Mouse (Mus musculus) thymus, adult 2 months (tissue): Measurements from ENCODE around the gene C1s1. TPM values are rescaled to one million over a fixed set of nuclear protein-coding genes. Genes with fewer than 3 reads are reported as not detected.

Experiments
- DNase-seq: peaks from one replicate; pipeline ENCODE4 v3.0.0; 2021
- H3K27ac ChIP-seq: fragments of 200-500 bp; 2 replicates; pipeline ENCODE4 v1.5.1; 2012; ENCODE audit warnings: low read length, control low read depth; ENCODE audit not compliant: control insufficient read depth, insufficient read depth
- H3K27me3 ChIP-seq: fragments of 200-500 bp; 2 replicates; pipeline ENCODE4 v1.6.1; 2012; ENCODE audit warnings: mild to moderate bottlenecking, low read length, moderate library complexity, mixed read lengths; ENCODE audit not compliant: control insufficient read depth, insufficient read depth
- H3K36me3 ChIP-seq: fragments of 200-500 bp; 2 replicates; pipeline ENCODE4 v1.6.1; 2012; ENCODE audit warnings: mild to moderate bottlenecking, low read length, moderate library complexity; ENCODE audit not compliant: control insufficient read depth, insufficient read depth
- H3K4me1 ChIP-seq: fragments of 200-500 bp; replicated peaks from 2 replicates; pipeline ENCODE4 v1.6.1; 2012; ENCODE audit warnings: low read length; ENCODE audit not compliant: control insufficient read depth, insufficient read depth
- H3K4me3 ChIP-seq: fragments of 200-500 bp; 2 replicates; pipeline ENCODE4 v1.5.1; 2012; ENCODE audit warnings: mild to moderate bottlenecking, low read length, control low read depth, moderate library complexity; ENCODE audit not compliant: control insufficient read depth, insufficient read depth
- CTCF ChIP-seq: fragments of 200-500 bp; IDR thresholded peaks from 2 replicates; pipeline ENCODE4 v1.5.1; 2012; ENCODE audit warnings: mild to moderate bottlenecking, control low read depth, low read length, moderate library complexity, borderline replicate concordance; ENCODE audit not compliant: control insufficient read depth, poor library complexity, insufficient read depth; ENCODE audit errors: extremely low read depth
- POLR2A ChIP-seq: fragments of 200-500 bp; IDR thresholded peaks from 2 replicates; pipeline ENCODE4 v1.6.1; 2012; ENCODE audit warnings: mild to moderate bottlenecking, low read length, control low read depth, moderate library complexity; ENCODE audit not compliant: control insufficient read depth, poor library complexity, insufficient read depth; ENCODE audit errors: extremely low read depth
- WGBS: fragments of 180-500 bp; shearing (Covaris S2); methylation state at CpG from one replicate; pipeline ENCODE4 v1.1.7; 2018; 5-methylcytosine and 5-hydroxymethylcytosine counted together
- polyA plus RNA-seq: library from polyadenylated mRNA; depleted of rRNA; stranded (reverse); fragments of >200 nt; gene quantifications from 2 replicates; pipeline ENCODE4 v1.2.3, GENCODE M21; 2012

C1s1 gene
- polyA plus RNA-seq, 1 experiment: 26.8 TPM

DNA sequence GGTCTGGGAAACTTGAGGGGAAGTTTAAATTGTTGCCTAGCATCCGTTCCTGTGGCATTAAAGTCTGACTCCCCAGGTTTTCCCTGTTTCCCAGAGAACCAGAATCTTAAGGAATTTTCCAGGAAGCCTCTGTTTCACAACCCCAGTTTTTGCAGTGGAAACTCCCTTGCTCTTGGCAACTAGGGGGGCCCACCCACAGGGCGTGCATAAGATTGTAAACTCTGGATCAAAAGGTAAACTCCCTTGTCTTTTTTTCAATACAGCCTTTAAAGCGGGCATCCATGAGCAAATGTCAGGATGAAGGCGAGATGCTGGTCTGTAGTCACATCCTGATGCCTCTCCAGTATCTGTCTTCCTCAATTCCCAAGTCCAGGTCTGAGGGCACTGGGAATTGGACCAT is 40.7 kb downstream of the C1s1 start:
- Histone ChIP-seq H3K36me3 (no peaks in the 10 kb centered on the region), H3K4me3 (no peak overlapping the region), H3K27me3 (no peaks in the 10 kb centered on the region), H3K27ac (no peak overlapping the region), H3K4me1 (peaks cover 2% of the 10 kb centered on the region; the same call in 1 of the 2 replicates)
- WGBS: 91% methylated on average over 4 of the region's 4 CpGs
- no peak for DNase-seq
- TF ChIP-seq CTCF (no peak), POLR2A (no peak)

DNA sequence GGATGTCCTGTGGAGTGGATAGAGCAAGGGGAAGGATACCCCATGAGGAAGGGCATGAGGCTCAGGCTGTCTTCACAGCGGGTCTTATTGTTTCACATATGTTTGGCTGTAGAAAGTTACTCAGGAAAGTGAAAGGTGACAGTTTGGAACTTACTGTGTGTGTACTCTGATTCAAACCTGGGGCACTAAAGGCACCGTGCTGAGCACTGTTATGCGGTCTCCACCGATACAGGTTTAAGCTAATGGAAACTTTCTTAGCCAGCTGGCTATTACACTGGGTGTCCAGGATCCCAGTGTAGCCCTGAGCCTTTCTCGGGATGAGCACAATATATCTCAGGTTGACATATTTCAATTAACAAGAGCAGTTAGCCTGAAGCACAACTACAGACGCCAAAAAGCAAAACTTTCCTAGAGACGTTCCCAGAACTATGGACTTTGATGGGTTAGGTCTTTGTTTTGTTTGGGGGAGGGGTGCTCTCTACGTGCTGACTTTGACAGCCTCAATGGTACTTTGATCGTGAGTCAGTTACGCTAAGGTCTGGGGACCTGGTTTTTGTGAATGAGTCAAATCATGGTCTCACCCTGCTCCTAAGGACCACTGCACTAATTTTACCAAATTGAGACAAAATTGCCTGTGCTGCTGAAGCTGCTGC is 42.1 kb downstream of the C1s1 start:
- Histone ChIP-seq H3K36me3 (no peaks in the 10 kb centered on the region), H3K27me3 (no peaks in the 10 kb centered on the region), H3K4me3 (no peak overlapping the region), H3K27ac (no peak overlapping the region), H3K4me1 (peaks cover 2% of the 10 kb centered on the region; the same call in 1 of the 2 replicates)
- WGBS: 94% methylated on average over 10 of the region's 10 CpGs
- no peak for DNase-seq
- TF ChIP-seq POLR2A (no peak), CTCF (no peak)

GRCm38 (mm10) chr6:124496054-124496453 is 46.1 kb downstream of the C1s1 start:
- no peaks in the 10 kb centered on the region for H3K36me3 ChIP-seq
- WGBS: 90% methylated on average over 5 of the region's 5 CpGs
- TF ChIP-seq CTCF: no peak
- no peak for TF ChIP-seq POLR2A
- H3K27ac ChIP-seq: no peak overlapping the region
- H3K4me3 ChIP-seq: no peak overlapping the region
- no peak for DNase-seq
- no peaks in the 10 kb centered on the region for H3K27me3 ChIP-seq
- peaks cover 7% of the 10 kb centered on the region for H3K4me1 ChIP-seq

DNA sequence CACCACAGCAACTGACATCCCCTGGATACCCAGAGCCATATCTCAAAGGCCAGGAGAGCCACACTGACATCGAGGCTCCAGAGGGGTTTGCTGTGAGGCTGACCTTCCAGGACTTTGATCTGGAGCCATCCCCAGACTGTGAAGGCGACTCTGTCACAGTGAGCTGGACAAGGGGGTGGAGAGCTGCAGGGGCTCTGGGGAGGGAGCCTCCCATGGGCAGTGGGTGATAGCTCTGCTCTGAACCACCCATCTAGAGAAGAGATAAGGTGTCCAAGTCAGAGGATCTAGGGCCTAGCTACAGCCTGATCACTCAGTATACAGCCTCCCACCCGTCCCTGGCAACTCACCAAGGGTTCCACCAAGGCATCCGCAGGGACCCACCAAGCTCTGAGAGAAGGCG is 48.3 kb downstream of the C1s1 start:
- no peak overlapping the region for H3K4me3 ChIP-seq
- H3K4me1 ChIP-seq: peaks cover 7% of the 10 kb centered on the region
- DNase-seq: no peak
- WGBS: 92% methylated on average over 5 of the region's 5 CpGs
- no peak for TF ChIP-seq CTCF
- TF ChIP-seq POLR2A: no peak
- H3K27me3 ChIP-seq: no peaks in the 10 kb centered on the region
- H3K36me3 ChIP-seq: no peaks in the 10 kb centered on the region
- H3K27ac ChIP-seq: no peak overlapping the region

DNA sequence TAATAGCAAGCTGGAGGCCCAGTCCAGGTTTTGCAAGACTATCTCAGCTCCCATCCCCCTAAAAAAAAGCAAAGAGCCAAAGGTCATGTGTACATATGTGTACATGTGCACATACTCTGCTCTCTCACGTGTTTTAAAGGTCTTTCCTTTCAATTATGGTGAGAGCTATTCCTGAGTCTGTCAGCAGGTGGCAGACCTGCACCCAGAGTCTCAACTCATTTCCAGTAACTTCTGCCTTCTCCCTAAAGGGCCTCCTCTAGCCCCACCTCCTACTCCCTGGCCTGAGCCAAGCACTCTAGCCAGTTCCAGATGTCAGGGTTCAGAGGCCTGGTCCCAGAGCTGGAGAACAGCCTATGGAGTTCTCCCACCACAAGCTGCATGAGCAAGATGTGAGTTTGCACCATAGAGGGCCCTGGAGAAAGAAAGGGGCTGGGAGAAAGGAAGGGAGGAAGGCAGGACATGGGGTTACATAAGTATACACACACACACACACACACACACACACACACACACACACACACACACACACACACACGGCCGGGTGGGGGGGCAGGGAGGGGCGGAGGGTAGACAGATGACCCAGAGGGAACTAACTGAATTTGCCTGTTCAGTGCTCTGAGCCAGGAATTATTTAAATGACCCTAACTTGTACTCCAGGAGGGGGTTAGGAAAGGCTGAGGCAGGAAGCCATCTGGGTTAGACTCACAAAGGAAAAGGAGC is 49.2 kb downstream of the C1s1 start, which contains the start of gene C1rl:
C1rl (plus strand) TSS at position 272 of the 720 bp plus-strand sequence.
- H3K36me3 ChIP-seq: no peaks in the 10 kb centered on the region
- TF ChIP-seq CTCF: peak; percentile 37; the same call in 1 of the 2 replicates
- TF ChIP-seq POLR2A: no peak
- H3K27ac ChIP-seq: no peak within 1 kb of the TSS
- H3K4me3 ChIP-seq: no peak within 1 kb of the TSS
- WGBS: 36% methylated on average over 4 of the region's 4 CpGs
- no peaks in the 10 kb centered on the region for H3K27me3 ChIP-seq
- peak; percentile 59 for DNase-seq
- peaks cover 7% of the 10 kb centered on the region for H3K4me1 ChIP-seq

- DNase-seq: no peak
- 3% methylated on average over 6 of the region's 6 CpGs for WGBS
- H3K27me3 ChIP-seq: no peaks in the 10 kb centered on the region
- TF ChIP-seq CTCF (no peak), POLR2A (no peak)
- no peak overlapping the region for H3K4me3 ChIP-seq
- H3K27ac ChIP-seq: no peak overlapping the region
- peaks cover 5% of the 10 kb centered on the region; the same call in 1 of the 2 replicates for H3K4me1 ChIP-seq
- no peaks in the 10 kb centered on the region for H3K36me3 ChIP-seq
Observed at GRCm38 (mm10) chr6:124491427-124491826, 50.7 kb downstream of the C1s1 start.
